Mouse (Mus musculus) bone marrow, adult 2 months (tissue): Measurements from ENCODE around the gene Atf5.

Experiments used
- CTCF ChIP-seq: fragments of 200-500 bp; IDR thresholded peaks from 2 replicates; pipeline ENCODE4 v1.5.1; 2011; ENCODE audit warnings: low read length, control low read depth; ENCODE audit not compliant: control insufficient read depth, insufficient read depth
- POLR2A ChIP-seq: fragments of 200-500 bp; IDR thresholded peaks from 2 replicates; pipeline ENCODE4 v1.6.1; 2011; ENCODE audit warnings: low read depth, mild to moderate bottlenecking, control low read depth, low read length, borderline replicate concordance; ENCODE audit not compliant: control insufficient read depth

- TF ChIP-seq CTCF = no peak
- no peak for TF ChIP-seq POLR2A
Measured at GRCm38 (mm10) chr7:44809466-44809865, 7.0 kb downstream of the Atf5 start.
